Mouse (Mus musculus): ENCODE results near the gene Wnt2.

Wnt2 gene

DNA sequence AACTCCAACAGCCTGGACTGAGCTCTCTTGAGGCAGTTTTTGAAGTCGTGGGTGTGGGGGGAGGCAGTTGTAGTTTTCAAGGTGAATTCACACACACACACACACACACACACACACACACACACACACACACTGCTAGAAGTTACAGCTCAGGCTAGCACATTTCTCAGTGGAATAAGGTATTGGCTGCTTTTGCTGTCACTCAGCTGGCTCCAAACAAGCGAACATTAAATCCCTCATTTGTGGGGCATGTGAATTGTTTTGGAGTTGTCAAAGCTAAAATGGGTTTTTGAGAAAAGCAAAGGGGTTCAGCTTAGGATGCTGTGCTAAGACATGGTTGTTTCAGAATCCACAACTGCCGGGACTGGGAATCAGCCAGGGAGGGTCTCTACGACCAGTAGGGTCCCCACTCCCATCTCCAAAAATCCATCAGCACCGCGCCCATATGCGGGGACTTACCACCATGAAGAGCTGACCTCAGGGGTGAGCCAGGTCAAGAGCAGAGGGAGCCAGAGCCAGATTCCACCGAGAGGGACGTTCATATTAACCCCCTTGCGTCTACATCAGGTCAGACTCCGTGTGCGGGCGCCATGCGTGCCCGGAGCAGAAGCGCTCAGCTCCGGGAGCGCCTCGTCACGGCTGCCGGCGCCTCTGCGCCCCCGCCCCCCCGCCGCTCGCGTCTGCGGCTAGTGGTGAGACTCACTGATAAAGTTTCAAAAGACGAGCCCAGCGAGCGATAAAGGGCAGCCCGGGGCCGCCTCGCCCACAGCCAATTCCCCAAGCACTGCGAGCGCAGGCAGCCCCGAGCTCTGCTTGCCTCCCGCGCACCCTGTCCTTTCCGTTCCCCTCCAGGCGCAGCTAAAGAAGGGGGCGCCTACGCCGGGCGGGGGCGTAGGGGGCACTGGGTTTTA lies at the start of gene Wnt2:
TSS of gene Wnt2 (minus strand) at position 840 of the 911 bp plus-strand sequence.
- in situ Hi-C loops (cut with MboI): no loop called here

DNA sequence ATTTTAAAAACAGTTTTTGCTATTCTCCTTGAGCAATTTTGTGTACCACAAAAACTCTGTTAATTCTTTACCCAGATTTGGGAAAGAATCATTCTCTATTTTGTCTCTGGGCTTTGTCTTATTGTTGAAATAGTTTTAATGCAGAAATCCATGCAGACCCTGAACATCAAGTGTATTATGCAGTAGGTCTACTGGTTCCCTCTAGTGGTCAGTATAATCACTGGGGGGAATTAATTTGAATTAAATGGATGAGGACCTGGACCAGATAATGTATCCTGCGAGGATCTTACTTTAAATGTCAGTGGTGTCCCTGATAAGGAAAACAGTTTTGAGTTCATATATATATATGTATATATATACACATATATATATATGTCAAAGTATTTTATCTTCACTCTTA lies 48.2 kb upstream of the Wnt2 start:
- in situ Hi-C loops (cut with MboI): no loop called here

DNA sequence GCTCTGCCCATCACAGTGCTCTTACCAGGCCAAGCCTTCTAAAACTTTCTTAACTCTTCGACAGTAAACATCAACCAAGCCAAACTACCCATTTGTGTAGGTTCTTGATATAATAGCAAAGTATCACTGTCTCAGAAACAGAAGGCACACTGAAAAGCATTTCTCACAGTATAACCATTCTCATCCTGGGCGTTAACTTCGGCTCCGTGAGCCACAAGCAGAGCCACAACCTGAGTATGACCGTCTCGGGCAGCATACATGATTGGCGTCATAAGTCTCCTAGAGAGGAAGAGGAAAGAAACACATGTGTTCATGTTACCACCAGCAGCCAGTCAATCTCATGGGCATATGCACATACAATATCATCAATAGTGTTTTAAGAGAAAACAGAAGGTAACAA lies 46.6 kb upstream of the Wnt2 start:
- in situ Hi-C loops (cut with MboI): no loop called here

DNA sequence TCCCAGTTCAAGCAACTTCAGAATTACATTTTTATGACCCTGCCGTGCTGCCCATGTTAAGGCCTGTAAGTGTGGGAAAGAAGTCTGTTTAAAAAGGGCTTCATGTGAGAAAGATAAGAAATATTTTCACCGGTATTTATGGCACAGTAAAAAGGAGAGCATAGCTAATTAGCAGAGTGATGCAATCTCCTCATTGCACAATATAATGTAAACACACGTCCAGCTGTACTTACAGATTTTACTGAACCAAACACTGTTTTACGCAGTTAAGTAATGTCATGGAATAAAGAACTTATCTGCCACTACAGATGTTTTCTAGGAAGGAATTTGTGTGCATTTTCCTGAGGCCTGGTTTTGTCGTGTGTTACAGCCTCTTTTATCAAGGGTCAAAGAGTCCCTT lies 46.2 kb upstream of the Wnt2 start:
- in situ Hi-C loops (cut with MboI): no loop called here

DNA sequence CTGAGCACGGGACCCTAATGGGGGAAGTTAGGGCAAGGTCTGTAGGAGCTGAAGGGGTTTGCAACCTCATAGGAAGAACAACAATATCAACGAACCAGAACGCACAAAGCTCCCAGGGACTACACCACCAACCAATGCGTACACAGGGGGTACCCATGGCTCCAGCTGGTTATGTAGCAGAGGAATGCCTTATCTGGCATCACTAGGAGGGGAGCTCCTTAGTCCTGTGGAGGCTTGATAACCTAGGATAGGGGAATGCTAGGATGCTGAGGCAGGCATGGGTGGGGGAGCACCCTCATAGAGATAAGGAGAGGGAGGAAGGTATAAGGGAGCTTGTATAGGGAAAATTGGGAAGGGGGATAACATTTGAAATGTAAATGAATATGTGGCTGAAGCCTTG lies 27.5 kb upstream of the Wnt2 start:
- in situ Hi-C loops (cut with MboI): no loop called here

DNA sequence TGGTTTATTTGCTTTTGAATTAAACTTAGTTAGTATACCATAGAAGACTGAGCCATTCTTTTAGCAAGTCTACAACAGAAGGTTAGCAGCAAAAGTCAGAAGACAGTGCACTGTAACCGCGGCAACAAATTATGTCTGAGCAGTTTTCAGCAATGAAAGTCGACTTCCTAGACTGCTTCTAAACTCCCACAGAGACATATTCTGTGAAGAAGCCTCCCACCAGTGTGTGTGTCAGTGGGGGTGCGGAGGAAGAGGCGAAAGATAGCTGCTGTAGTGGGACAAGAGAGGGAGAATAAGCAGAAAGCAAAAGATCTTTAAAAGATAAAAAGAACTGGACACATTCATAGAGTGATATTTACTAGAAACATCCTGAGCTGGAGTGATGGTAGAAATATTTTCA lies 21.3 kb upstream of the Wnt2 start:
- in situ Hi-C loops (cut with MboI): no loop called here

DNA sequence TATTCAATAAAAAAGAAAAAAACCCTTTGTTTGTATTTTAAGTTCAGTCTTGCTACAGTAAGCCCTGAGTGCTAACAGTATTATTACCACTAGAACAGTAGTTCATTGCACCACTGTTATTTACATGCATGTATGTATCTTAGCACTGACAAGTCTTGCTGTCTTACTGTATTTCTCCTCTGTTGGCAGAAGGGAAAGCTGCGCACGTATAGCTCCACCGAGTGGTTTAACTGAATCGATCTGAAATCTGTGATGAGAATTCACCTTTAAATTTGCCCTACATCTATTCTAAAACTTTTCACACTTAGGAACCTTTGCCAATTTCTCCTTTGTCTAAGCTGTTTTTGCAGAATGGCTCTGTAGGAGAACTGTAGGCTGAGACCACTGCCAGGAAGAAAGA lies 13.9 kb upstream of the Wnt2 start:
- in situ Hi-C loops (cut with MboI): no loop called here

DNA sequence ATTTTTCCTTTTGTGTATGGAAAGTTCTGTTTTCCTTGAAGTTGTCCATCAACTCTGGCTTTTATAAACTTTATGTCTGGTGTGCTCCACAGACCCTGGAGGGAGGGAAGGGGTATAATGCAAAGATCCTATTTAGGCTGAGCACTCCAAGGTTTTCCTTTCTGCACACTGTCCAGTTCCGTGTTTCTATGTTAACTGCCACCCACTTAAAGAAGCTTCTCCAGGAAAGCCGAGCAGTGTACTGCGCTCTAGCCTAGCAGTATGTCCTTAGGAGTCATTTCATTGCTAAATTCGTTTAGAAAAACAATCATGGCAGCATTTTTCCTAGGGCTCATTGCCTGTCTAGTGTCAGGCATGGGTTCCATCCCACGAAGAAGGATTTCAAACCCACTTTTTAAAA lies 12.8 kb upstream of the Wnt2 start:
- in situ Hi-C loops (cut with MboI): no loop called here

DNA sequence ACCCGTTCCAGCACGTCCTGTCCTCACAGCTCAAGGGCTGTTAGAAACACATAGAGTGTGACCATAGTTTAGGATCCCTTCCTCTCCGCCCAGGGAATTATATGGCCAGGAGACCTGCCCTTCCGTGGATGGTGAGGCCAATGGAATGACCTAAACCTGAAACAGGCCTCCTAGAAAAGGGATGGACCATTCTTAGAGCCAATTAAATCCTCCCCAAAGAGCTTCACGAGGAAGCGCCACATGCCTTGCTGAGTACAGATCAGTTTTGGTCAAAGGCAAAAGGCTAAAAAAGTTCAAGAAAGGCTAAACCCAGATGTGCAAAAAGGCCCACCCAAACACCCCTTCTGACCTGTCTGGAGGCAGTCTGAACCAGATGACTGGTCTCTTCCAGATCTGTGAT lies 1.9 kb upstream of the Wnt2 start:
- in situ Hi-C loops (cut with MboI): no loop called here

DNA sequence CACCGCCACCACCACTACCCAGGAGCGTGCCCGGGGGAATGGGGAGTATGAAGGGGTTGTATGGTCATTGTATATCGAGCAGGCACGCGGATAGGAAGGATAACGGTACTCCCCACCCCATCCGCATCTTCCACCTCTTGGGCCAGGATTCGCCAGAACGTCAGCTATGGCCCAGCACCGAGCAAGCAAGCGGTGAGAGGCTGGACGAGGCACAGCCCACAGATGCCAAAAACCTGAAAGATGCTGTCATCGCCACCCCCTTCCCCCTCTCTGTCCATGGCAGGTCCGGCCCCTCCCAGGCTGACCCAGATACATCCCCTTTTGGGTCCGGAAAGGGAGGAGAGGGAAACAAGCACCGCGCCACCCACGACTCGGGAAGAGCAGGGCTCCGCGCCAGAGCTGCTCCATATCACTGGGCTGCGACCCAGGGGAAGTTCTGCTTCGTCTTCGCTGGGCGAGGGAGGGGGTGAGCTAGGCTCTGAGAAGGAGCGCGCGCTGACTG lies 1.2 kb upstream of the Wnt2 start:
- in situ Hi-C loops (cut with MboI): no loop called here

DNA sequence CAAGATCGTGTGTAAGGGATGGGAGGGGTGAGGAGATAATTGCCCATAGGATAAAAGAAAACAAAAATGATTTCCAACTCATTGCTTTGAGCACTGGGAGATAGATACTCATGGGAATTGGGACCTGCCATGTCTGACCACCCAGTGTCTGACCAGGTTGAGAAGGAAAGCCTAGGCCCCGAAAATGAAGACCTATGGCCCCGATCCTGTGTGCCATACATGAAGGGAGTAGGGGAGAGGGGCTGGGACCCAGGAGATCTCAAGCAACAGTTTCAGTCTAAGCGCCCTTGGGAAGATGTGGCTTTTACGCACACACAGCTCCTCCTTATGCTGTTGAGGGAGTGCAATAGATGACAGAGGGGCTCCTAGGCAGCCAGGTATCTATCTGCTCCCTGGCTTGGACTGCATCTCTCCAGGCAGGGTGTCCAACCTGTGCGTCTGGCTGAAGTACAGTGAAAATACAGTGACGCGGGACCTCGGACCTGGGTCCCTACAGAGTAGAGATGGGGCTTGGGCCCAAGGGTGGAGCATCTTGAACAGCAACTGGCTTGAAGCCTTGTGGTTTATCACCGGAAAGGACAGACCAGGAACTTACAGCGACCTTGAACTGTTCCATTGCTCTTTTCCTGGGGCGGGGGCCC lies 603 bp upstream of the Wnt2 start:
- in situ Hi-C loops (cut with MboI): no loop called here

DNA sequence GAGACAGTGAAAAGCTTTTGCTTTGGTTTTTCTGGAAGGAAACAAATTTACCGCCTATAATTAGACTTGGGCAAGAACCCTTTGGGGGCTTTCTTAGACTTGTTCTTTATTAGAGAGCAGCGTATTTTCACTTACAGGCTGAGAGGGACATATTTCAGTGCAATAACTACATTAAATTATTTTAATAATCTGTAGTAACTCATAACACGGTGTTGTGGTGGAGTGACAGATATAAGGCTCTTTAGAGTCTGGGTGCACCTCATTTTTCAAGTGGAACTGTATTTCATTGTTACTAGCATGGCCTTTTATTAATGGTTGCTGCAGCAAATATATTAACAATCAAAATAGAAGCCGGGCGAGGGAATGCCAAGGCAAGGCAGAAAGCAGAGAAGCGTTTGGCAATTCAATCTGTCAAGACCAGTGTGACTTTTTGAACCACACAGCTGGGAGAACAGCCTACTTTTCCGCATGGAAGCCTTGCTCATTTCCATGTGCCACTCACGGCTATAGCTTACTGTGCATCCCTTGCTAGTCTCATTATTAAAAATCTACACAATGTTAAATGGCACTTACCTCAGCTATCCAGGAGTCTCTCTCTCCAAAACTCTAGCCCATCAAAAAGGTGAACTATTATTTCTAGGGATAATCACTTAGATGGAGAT lies 6.1 kb downstream of the Wnt2 start:
- in situ Hi-C loops (cut with MboI): no loop called here

DNA sequence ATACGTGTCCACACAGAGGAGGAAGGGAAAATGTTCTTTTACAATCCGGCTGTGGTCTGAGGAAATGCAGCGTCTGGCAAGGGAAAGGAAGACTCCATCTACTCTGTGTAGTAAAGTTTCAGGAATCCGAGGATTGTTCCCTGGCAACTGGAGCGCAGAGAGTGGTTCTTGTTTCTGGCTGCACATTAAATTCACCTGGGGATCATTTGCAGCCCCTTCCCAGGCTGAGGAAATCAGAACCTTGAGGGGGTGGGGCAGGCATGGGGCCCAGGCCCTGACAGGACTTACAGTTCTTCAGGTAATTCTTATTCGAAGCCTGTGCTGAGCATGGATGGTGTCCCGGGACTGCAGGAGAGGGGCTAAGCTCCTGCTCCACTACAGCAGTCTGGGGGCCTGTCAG lies 17.0 kb downstream of the Wnt2 start:
- in situ Hi-C loops (cut with MboI): no loop called here

DNA sequence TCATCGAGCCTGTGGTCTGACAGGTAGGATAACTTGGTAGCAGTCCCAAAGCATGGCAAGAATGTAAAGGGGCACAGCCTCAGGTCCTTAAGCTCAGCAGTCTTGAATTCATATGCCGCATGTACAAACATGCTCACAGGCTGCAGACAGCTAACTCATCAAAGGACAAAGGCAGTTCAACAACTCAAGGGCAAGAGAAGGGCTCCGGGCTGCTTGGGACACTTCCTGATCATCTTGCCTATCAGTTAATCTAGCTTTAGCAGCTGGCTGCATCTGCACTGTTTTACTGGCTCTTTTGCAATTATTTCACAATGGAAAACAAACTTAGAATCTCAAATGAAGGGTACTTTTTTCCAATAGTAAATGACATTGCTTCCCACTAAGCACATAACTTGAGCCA lies 23.0 kb downstream of the Wnt2 start:
- in situ Hi-C loops (cut with MboI): no loop called here

DNA sequence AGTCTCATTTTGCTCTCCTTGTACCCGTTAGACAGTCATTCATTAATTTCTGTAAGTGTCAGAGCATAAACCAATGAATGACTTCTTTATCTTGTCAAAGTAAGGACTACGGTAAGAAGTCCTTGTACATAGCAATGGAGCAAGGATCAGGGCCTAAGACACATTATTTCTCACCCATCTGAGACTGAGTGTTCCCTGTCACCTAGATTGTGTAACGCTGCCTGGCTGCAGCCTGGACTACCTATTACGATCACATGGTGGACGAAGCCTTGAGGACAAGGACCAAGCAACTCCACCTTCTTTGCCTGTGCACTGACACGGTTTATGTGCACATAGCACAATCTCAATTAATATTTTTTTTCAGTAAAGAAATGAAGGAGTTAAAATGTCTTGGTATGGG lies 28.3 kb downstream of the Wnt2 start:
- in situ Hi-C loops (cut with MboI): no loop called here

DNA sequence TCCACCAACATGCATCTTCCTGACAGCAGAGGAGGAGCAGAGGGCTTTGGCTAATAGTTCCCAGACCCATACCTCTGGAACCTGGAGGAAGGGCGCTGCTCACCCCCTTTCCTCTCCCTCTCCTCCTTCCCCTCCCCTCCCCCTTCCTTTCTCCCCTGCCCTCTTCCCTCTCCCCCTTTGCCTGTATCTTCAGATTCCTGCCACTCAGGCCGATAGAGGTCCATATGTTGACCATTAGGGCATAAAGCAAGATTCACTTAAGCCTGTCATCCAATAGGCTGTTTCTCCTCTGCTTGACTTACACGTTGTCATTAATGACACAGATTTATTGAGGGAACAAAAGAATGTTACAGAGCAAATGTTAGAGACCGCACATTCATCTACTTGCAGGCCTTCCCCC lies 31.9 kb downstream of the Wnt2 start:
- in situ Hi-C loops (cut with MboI): no loop called here

DNA sequence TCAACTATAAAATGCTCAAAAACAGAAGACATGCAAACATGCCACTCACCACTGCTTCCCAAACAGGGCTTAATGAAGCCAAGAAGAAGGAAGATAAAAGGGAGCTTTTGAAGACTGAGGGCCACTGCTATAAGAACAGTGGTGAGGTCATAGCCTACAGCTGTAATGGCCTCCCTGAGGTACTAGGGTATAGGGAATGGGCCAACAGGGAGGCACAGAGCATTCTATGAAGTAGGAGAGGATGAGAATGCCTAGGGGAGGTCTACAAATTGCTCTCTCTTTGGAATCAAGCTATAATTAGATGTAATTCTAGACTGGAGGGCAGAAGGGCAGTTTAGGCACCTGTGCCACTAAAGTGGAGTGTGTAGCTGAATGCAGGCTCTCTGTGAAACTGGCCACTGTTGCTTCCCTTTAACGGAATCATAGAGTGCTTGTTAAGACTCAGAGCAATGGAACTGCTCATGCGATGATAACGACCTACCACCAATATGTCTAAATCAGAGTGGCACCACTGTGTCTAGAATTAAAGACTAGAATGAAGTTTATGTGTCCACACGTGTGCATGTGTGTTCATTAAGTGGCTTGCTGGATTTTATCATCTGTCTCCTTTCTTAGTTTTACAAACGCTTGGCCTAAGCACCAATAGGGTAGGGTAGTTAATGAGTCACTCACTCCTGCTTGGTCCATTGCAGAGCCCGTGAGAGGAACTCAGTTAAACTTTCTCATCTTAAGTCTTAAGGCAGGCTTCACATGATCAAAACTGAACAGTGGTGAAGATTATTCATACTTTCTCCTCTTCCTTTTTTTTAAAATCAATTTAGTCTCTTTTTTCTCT lies 35.2 kb downstream of the Wnt2 start:
- in situ Hi-C loops (cut with MboI): no loop called here

DNA sequence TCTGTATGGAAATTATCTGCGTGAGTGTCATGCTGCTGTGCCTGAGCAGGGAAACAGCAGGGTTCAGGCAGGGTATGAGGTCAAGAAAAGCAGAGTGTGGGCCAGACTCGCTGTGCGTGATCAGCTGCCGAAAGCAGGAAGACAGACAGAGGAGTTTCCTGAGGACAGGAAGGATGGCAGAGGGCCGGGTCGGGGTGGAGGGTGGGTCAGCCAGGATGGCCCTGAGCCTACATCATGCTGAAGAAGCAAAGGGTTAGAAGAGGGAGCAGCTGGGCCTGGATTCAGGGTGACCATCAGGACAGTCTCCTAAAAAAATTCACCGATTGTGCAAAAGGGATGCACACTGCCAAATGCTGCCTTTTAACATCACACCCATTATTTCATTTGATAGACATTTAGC lies 38.8 kb downstream of the Wnt2 start:
- in situ Hi-C loops (cut with MboI): no loop called here

DNA sequence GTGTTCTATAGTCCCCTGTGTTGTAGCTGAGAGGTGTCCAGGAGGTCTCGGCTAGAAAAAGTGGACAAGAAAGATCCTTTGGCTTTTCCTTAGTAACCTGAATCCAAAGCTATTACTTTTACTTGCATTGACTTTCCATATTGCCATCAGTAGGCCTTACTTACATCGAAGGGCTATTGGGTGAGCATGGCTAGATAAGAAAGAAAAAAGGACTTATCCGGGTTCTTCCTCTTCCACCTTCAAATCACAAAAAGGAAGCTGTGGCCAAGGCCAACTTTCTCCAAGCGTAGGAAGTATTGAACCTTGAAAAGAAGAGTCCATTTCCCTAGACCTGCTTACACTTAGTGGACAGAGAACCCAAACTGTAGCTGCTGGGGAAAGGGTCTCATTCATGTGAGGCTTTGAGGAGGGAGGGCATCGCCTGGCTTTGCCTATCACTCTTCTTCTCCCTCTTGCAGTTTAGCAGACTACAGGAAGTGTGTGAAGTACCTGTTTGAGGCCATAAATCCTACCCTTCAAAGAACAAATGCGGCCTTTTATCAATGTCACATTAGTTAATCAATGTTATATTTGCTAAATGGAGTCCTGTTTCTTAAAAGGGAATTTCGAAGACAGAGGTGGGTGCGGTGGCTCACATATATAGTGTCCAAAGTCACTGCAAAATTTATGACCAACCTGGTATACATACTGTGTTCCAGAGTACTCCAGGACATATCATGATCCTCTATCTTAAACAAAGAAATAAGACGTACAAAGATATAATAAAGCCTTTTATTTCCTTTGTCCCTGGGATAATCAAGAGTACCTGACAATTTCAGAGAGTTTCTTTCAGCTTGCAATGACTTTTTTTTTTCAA lies 40.0 kb downstream of the Wnt2 start:
- in situ Hi-C loops (cut with MboI): no loop called here

DNA sequence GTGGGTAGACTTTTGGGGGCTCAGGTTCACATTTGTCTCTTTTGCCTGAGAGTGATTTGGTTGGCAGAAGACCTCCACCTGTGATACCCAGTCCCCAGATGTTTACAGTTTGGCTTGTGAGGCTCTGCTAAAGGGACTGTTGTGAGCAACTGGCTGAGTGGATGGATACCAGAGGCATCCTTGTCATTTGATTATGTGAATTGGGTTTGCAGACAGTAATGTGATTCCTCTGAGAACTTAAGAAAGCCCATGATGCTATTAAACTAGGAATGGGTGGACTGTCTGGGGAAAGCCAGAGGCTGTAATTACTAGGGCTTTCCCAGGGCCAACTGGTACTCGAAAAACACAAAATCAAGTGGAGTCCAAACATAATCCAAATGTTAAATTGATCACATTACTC lies 51.0 kb downstream of the Wnt2 start:
- in situ Hi-C loops (cut with MboI): no loop called here

DNA sequence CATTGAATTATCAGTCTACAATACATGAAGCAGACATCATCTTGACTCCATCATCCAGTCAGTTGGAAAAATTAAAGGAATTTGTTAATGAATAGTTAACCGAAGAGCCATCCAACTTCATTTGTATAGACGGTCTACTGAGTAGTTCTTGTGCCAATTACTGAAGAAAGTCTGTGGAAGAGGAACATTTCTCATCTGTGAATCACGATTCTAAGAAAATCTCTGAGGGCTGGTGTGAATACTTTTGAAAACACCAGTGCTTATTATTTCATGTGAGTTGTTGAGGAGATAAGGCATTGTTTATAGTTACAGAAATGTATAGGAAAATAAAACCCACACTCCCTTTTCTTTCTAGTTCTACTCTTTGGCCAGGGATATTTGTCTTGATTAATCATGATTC lies 51.5 kb downstream of the Wnt2 start:
- in situ Hi-C loops (cut with MboI): no loop called here
